Mouse (Mus musculus) liver, postnatal 0 days (tissue): Measurements from ENCODE around the gene Natd1. TPM values are rescaled to one million over a fixed set of nuclear protein-coding genes. Genes with fewer than 3 reads are reported as not detected.

Experiments used
- ATAC-seq: fragments of 200-750 bp; cut with Nextera tagmentation; 2 replicates; pipeline ENCODE4 v1.8.0; 2017; ENCODE audit warnings: mild to moderate bottlenecking, moderate library complexity
- DNase-seq: peaks from one replicate; pipeline ENCODE4 v3.0.0-alpha.2; 2016
- H3K27ac ChIP-seq: fragments of 300-500 bp; sonication (generic); 2 replicates; pipeline ENCODE4 v1.5.1; 2014; ENCODE audit warnings: antibody characterized with exemption, moderate library complexity, mild to moderate bottlenecking, low read depth
- H3K27me3 ChIP-seq: fragments of 300-500 bp; sonication (generic); 2 replicates; pipeline ENCODE4 v1.6.1; 2014; ENCODE audit warnings: low read length, control low read depth, mixed read lengths; ENCODE audit not compliant: insufficient read depth
- H3K36me3 ChIP-seq: fragments of 300-500 bp; sonication (generic); replicated peaks from 2 replicates; pipeline ENCODE4 v1.6.1; 2014; ENCODE audit warnings: mild to moderate bottlenecking, control low read depth, low read length, moderate library complexity, mixed read lengths; ENCODE audit not compliant: insufficient read depth
- H3K4me1 ChIP-seq: fragments of 300-500 bp; sonication (generic); 2 replicates; pipeline ENCODE4 v1.6.1; 2014; ENCODE audit warnings: antibody characterized with exemption, mild to moderate bottlenecking, control low read depth; ENCODE audit not compliant: insufficient read depth
- H3K4me2 ChIP-seq: fragments of 300-500 bp; sonication (generic); 2 replicates; pipeline ENCODE4 v1.6.1; 2014; ENCODE audit warnings: low read depth, mild to moderate bottlenecking, low read length, moderate library complexity, mixed read lengths
- H3K4me3 ChIP-seq: fragments of 300-500 bp; sonication (generic); 2 replicates; pipeline ENCODE4 v1.5.1; 2014; ENCODE audit warnings: low read depth, low read length
- H3K9ac ChIP-seq: fragments of 300-500 bp; sonication (generic); replicated peaks from 2 replicates; pipeline ENCODE4 v1.6.1; 2014; ENCODE audit warnings: mild to moderate bottlenecking, moderate library complexity
- H3K9me3 ChIP-seq: fragments of 300-500 bp; sonication (generic); 2 replicates; pipeline ENCODE4 v1.6.1; 2016; ENCODE audit warnings: mild to moderate bottlenecking, control low read depth, low read length, mixed read lengths
- CTCF ChIP-seq: sonication (generic); IDR thresholded peaks from 2 replicates; pipeline ENCODE4 v1.5.1; 2016; ENCODE audit warnings: antibody characterized with exemption, low read depth
- EP300 ChIP-seq: IDR thresholded peaks from 2 replicates; pipeline ENCODE4 v1.6.1; 2016; ENCODE audit warnings: antibody characterized with exemption, low read depth, mild to moderate bottlenecking
- WGBS: fragments of 180-500 bp; shearing (Covaris S2); extraction: QIAGEN DNeasy Blood & Tissue Kit; methylation state at CpG from one replicate; pipeline ENCODE4 v1.1.7; 2014; ENCODE audit not compliant: insufficient replicate concordance; 5-methylcytosine and 5-hydroxymethylcytosine counted together
- polyA plus RNA-seq: library from polyadenylated mRNA; unstranded; fragments of >200 nt; fragmentation: Nextera tagmentation; extraction: Ambion mirVana; gene quantifications from 2 replicates; pipeline ENCODE4 v1.2.1, GENCODE M21; 2015

Natd1 gene
- polyA plus RNA-seq, 1 experiment from 2014 or later, result 6.2 TPM

GRCm38 (mm10) chr11:60953803-60954202 lies 39.3 kb upstream of the Natd1 start:
- H3K27me3 ChIP-seq, result no peaks in the 10 kb centered on the region
- DNase-seq, result peak; percentile 92
- no peak overlapping the region for H3K4me3 ChIP-seq
- WGBS, result 16% methylated on average over 15 of the region's 15 CpGs
- peaks cover 43% of the 10 kb centered on the region for H3K36me3 ChIP-seq
- H3K27ac ChIP-seq, result no peak overlapping the region
- H3K4me1 ChIP-seq, result peaks cover 8% of the 10 kb centered on the region
- TF ChIP-seq CTCF (peak; percentile 86), EP300 (no peak)
- H3K9ac ChIP-seq, result no peak overlapping the region
- H3K4me2 ChIP-seq, result 0 out of 2 replicates have a peak overlapping the region, but pooled peaks have one; percentile 4
- H3K9me3 ChIP-seq, result no peaks in the 10 kb centered on the region
- peak; percentile 92 for ATAC-seq

GRCm38 (mm10) chr11:60952986-60953385 lies 38.4 kb upstream of the Natd1 start:
- TF ChIP-seq EP300 (no peak), CTCF (no peak)
- WGBS, result 90% methylated on average over 6 of the region's 6 CpGs
- H3K4me2 ChIP-seq, result no peak overlapping the region
- H3K9ac ChIP-seq, result no peak overlapping the region
- H3K27me3 ChIP-seq, result no peaks in the 10 kb centered on the region
- no peak for DNase-seq
- H3K36me3 ChIP-seq, result peaks cover 51% of the 10 kb centered on the region
- H3K4me3 ChIP-seq, result no peak overlapping the region
- peaks cover 8% of the 10 kb centered on the region for H3K4me1 ChIP-seq
- ATAC-seq, result no peak
- no peaks in the 10 kb centered on the region for H3K9me3 ChIP-seq
- no peak overlapping the region for H3K27ac ChIP-seq

- TF ChIP-seq CTCF (no peak), EP300 (no peak)
- H3K4me2 ChIP-seq, result no peak overlapping the region
- H3K27ac ChIP-seq, result no peak overlapping the region
- H3K9me3 ChIP-seq, result no peaks in the 10 kb centered on the region
- WGBS, result 88% methylated on average over 3 of the region's 3 CpGs
- H3K4me1 ChIP-seq, result peaks cover 8% of the 10 kb centered on the region
- H3K27me3 ChIP-seq, result no peaks in the 10 kb centered on the region
- DNase-seq, result no peak
- no peak overlapping the region for H3K4me3 ChIP-seq
- peaks cover 57% of the 10 kb centered on the region for H3K36me3 ChIP-seq
- H3K9ac ChIP-seq, result no peak overlapping the region
- no peak for ATAC-seq
These were observed 37.8 kb upstream of the Natd1 start for GRCm38 (mm10) chr11:60952362-60952761.

- no peaks in the 10 kb centered on the region for H3K27me3 ChIP-seq
- H3K36me3 ChIP-seq, result peaks cover 62% of the 10 kb centered on the region
- no peak for DNase-seq
- no peak overlapping the region for H3K27ac ChIP-seq
- no peak overlapping the region for H3K4me2 ChIP-seq
- TF ChIP-seq EP300, result no peak
- no peak for TF ChIP-seq CTCF
- H3K9ac ChIP-seq, result no peak overlapping the region
- ATAC-seq, result no peak
- peaks cover 8% of the 10 kb centered on the region for H3K4me1 ChIP-seq
- 89% methylated on average over 5 of the region's 5 CpGs for WGBS
- H3K4me3 ChIP-seq, result no peak overlapping the region
- H3K9me3 ChIP-seq, result no peaks in the 10 kb centered on the region
These were observed 37.3 kb upstream of the Natd1 start for GRCm38 (mm10) chr11:60951896-60952295.

GRCm38 (mm10) chr11:60945003-60945402 lies 30.5 kb upstream of the Natd1 start:
- H3K27ac ChIP-seq, result no peak overlapping the region
- 84% methylated on average over 4 of the region's 4 CpGs for WGBS
- no peak for ATAC-seq
- no peak overlapping the region for H3K4me3 ChIP-seq
- no peak for DNase-seq
- TF ChIP-seq CTCF (no peak), EP300 (no peak)
- peaks cover 20% of the 10 kb centered on the region for H3K4me1 ChIP-seq
- no peak overlapping the region for H3K9ac ChIP-seq
- H3K27me3 ChIP-seq, result no peaks in the 10 kb centered on the region
- H3K9me3 ChIP-seq, result no peaks in the 10 kb centered on the region
- H3K4me2 ChIP-seq, result no peak overlapping the region
- peaks cover 81% of the 10 kb centered on the region for H3K36me3 ChIP-seq

- TF ChIP-seq CTCF, result no peak
- TF ChIP-seq EP300, result no peak
- 58% methylated on average over 9 of the region's 9 CpGs for WGBS
- Histone ChIP-seq H3K36me3 (peaks cover 64% of the 10 kb centered on the region), H3K4me1 (peaks cover 38% of the 10 kb centered on the region), H3K4me2 (peak overlapping the region; percentile 45), H3K27me3 (no peaks in the 10 kb centered on the region), H3K4me3 (no peak overlapping the region), H3K27ac (peak overlapping the region; percentile 82), H3K9me3 (no peaks in the 10 kb centered on the region), H3K9ac (peak overlapping the region; percentile 38)
- ATAC-seq (peak; percentile 73), DNase-seq (no peak)
These were observed 27.9 kb upstream of the Natd1 start for GRCm38 (mm10) chr11:60942263-60943015.
